Mouse (Mus musculus): ENCODE results near the gene Btbd2.

DNA sequence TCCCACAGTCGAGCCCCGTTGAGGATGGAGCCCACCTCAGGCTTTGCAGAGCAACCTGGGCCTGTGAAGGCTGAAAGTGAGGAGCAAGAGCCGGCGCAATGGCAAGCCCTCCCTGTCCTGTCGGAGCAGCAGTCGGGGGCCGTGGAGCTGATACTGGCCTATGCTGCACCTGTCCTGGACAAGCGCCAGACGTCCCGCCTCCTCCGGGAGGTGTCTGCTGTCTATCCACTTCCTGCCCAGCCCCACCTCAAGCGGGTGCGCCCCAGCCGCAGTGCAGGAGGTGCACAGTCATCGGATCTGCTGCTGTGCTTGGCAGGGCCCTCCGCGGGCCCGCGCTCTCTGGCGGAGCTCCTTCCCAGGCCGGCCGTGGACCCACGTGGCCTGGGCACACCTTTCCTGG, 50.6 kb downstream of the Btbd2 start:
- TF ChIP-seq EP300 (IDR thresholded peaks at IDR 0.05; ENCODE audit: low read depth), result no peak
- TF ChIP-seq CTCF (IDR thresholded peaks at IDR 0.05; ENCODE audit: low read depth), result no peak

Measured in heart, postnatal 0 days (tissue).